Mouse (Mus musculus) gastrocnemius, postnatal 10 days (tissue): ENCODE data around the gene Ern2. TPM values are rescaled to one million over a fixed set of nuclear protein-coding genes. Genes with fewer than 3 reads are reported as not detected.

ENCODE experiments used
- DNase-seq: peaks from one replicate; pipeline ENCODE4 v3.0.0; 2021; ENCODE audit warnings: mixed read lengths
- long read RNA-seq, 2 experiments: library from polyadenylated mRNA; stranded (forward); transcript quantifications; one replicate each; pipeline ENCODE4 v2.0.0; 2021
- total RNA-seq, 2 experiments: library from RNA; stranded (reverse); gene quantifications; 2 replicates each; pipeline ENCODE4 v1.2.3; 2021

Ern2 gene
- not detected for total RNA-seq
- long read RNA-seq, experiment 1 = 0 reads
- long read RNA-seq, experiment 2 = 0 reads

GRCm38 (mm10) chr7:122186043-122186442 lies at the start of gene Ern2:
Gene Ern2 (minus strand): TSS chr7:122186207.
- no peak for DNase-seq

GRCm38 (mm10) chr7:122230866-122231265 lies 44.9 kb upstream of the Ern2 start:
- no peak for DNase-seq

- DNase-seq = no peak
Observed at GRCm38 (mm10) chr7:122229916-122230315, 43.9 kb upstream of the Ern2 start.

DNA sequence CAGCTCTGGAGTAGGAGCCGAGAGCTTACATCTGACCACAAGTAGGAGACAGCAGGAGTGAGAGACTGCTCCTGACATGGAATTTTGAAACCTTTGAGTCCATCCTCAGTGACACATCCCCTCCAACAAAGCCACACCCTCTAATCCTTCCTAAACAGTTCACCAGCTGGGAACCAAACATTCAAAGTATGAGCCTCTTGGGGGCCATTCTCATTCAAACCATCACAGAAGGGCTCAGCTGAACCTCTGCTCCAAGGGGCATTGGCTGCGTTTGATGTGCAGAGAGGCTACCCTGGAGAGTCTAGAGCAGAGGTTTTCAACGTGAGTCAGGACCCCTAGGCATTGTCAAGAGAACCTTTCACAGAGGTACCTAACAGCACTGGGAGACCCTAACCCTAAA lies 43.3 kb upstream of the Ern2 start:
- DNase-seq = no peak

GRCm38 (mm10) chr7:122226744-122227143 lies 40.7 kb upstream of the Ern2 start:
- DNase-seq = no peak

GRCm38 (mm10) chr7:122226020-122226742 lies 40.2 kb upstream of the Ern2 start:
- DNase-seq = no peak

- peak; percentile 17 for DNase-seq
Observed at GRCm38 (mm10) chr7:122219315-122219801, 33.4 kb upstream of the Ern2 start, which contains the start of gene Chp2. Gene Chp2 (plus strand): TSS chr7:122219496.

- no peak for DNase-seq
Observed at GRCm38 (mm10) chr7:122208276-122209021, 22.4 kb upstream of the Ern2 start.

DNA sequence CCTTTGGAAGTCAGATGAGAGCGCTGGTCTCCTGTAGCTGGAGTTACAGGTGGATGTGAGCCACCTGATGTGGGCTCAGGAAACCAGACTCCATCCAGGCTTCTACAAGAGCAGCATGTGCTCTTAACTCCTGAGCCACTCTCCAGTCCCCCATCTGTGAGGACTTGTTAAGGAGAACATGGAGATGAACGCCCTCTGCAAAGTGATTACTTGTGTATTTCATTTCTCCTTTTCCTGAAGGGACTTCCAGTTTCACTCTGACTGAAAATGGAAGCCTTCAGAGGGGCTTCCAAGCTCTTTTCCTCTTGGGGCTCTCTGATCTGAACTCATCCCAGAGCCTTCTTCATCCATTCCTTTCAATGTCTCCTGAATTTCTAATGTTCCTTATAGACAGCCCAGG lies 20.1 kb upstream of the Ern2 start:
- no peak for DNase-seq

- DNase-seq = no peak
Observed at GRCm38 (mm10) chr7:122203936-122204335, 17.9 kb upstream of the Ern2 start.

GRCm38 (mm10) chr7:122199296-122199695 lies 13.3 kb upstream of the Ern2 start:
- DNase-seq = no peak

DNA sequence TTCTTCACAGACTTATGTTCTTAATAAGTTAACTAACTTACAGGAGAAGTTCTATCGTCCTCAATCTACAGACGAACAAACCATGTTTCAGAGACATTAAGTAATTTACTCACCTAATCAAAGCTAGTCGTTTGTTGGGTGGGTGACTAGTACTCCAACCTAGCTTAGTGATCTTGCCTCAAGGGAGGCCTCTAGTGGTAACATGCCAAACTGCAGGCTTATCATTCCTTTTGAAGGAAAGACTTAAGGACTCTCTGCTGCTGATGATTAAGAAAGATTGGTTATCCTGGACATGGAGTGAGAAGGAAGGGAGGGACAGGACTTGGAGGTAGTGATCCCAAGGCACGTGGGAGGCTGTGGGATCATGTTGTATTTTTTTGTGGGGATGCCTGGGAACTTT lies 11.3 kb upstream of the Ern2 start:
- peak; percentile 25 for DNase-seq

DNA sequence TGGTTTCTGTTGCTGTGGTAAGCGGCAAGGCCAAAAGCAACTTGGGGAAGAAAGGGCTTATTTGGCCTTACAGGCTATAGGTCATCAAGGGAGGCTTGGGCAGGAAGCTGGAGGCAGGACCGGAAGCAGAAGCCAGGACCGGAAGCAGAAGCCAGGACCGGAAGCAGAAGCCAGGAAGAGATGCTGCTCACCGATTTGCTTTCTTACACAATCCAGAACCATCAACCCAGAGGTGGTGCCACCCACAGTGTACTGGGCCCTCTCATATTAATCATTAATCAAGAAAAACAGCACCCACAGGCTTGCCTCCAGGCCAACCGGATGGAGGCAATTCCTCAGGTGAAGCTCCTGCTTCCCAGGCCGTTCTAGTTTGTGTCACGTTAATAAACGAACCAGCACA lies 10.8 kb upstream of the Ern2 start:
- no peak for DNase-seq

DNA sequence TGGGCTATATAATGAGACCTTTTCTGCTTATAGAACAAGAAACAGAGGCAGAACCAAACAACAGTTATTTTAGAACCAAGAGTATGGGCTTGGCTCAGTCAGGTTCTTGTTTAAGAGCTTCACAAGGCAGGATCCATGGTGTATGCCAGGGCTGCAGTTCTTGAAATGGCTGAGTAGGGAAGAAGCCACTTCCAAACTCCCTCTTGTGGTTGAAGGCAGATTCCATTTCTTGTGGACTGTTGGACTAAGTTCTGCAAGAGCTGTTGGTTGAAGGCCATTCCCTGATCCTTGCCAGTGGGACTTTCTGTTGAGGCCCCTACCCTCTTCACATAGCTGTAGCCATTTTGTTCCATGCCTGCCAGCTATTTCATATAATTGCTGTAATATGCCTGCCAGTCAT lies 7.9 kb upstream of the Ern2 start:
- DNase-seq = no peak

- DNase-seq = no peak
Observed at GRCm38 (mm10) chr7:122191097-122191496, 5.1 kb upstream of the Ern2 start.

DNA sequence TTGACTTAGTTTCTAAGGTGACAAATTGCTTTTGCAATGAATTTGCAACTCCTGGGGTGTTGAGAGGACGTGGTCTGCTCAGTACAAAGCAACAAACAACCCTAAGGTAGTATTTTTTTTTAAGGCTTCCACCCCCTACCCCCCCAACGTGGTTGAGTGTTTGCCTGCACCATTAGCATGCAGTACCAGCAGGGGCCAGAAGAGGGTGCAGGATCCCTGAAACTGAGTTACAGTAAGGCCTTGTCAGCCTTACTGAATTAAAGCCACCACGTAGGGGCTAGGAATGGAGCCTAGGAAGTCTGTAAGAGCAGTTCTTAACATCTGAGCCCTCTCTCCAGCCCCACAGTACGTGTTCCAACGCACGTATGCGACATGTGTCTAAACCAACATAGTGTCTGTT lies 3.5 kb upstream of the Ern2 start:
- peak; percentile 55 for DNase-seq

DNA sequence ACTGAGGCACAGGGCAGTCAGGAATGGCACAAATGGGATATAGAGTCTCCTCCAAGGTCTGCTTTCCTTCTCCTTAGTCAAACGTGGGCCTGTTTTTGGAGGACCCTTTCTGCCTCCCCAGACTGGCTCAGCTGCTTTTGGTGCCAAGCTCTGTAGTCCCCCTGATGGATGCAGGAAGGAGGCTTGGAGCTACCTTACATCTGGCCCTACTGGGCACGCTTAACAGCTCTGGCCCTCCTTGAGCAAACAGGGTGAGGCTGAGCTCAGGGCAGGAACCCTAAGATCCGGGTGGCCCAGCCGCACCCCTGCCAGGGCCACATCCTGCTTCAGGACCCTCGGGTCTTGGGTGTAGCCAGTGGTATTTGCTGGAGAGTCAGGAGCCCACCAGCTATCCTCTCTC lies 1.4 kb downstream of the Ern2 start:
- DNase-seq = no peak

DNA sequence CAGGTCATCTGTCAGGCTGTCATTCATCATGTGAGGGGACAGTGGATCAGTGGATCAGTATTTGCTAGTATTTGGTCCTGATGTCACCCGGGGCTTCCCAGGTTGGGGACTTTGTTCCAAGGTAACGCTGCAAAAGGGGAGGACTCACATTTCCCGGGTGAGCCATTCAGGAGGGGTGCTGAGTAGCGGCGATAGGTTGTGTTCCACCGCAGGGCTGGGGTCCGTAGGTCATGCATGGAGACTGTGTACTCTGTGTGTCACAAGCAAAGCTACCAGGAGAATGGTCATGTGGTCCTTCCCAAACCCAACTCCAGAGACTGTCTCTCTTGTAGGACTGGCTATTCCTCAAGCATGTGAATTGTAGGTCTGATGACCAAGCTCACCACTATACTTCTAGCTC lies 5.3 kb downstream of the Ern2 start:
- DNase-seq = no peak

- no peak for DNase-seq
Observed at GRCm38 (mm10) chr7:122171613-122172012, 14.4 kb downstream of the Ern2 start.

- no peak for DNase-seq
Observed at GRCm38 (mm10) chr7:122170705-122171104, 15.3 kb downstream of the Ern2 start.

DNA sequence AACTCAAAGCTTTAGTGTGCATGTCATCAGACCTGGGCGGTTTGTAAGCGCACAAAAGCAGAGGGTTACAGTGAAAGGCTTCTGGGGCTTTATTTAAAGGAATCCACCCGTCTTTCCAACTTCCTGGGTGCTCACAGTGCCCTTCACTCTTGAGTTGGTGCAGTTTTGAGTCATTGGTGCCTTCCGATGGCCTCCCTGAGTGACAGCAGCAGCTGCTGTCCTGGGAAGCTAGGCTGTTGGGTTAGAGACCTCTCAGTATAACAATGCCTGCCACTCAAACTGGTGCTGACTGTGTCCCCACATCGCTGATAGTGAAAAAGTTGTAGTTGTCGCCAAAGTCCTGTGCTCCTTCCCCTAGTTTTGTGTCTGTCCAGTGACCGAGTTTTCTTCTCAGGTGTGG lies 18.8 kb downstream of the Ern2 start:
- DNase-seq = no peak

DNA sequence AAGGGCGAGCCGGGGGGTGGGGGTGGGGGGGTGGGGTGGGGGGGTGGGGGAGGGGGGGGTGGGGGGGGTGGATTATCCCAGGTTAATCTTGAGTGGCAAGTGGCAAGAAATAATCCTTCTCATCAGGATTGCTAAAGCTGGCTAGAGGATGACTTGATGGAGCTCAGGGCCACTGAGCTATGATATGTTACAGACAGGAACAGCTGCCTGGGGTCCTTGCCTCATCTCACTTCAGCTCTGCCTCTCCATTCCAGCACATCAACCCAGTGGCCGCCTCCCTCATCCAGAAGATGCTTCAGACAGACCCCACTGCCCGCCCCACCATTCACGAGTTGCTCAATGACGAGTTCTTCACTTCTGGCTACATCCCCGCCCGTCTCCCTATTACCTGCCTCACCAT lies 22.2 kb downstream of the Ern2 start:
- DNase-seq = no peak

GRCm38 (mm10) chr7:122160037-122160436 lies 26.0 kb downstream of the Ern2 start:
- no peak for DNase-seq
